Mouse (Mus musculus) forebrain, embryonic 10.5 days (tissue): Measurements from ENCODE around the gene Kcnip1. TPM values are rescaled to one million over a fixed set of nuclear protein-coding genes. Genes with fewer than 3 reads are reported as not detected.

Experiments
- DNase-seq: peaks from one replicate; pipeline ENCODE4 v3.0.0-alpha.2; 2017; ENCODE audit warnings: low spot score; ENCODE audit errors: extremely low spot score
- H3K27ac ChIP-seq: fragments of 300-500 bp; sonication (generic); 2 replicates; pipeline ENCODE4 v1.5.1; 2016; ENCODE audit warnings: mild to moderate bottlenecking
- H3K27me3 ChIP-seq: fragments of 300-500 bp; sonication (generic); 2 replicates; pipeline ENCODE4 v1.6.1; 2016; ENCODE audit warnings: mild to moderate bottlenecking; ENCODE audit not compliant: poor library complexity, severe bottlenecking
- H3K36me3 ChIP-seq: fragments of 300-500 bp; sonication (generic); replicated peaks from 2 replicates; pipeline ENCODE4 v1.6.1; 2016; ENCODE audit warnings: mild to moderate bottlenecking, moderate library complexity
- H3K4me1 ChIP-seq: fragments of 300-500 bp; sonication (generic); 2 replicates; pipeline ENCODE4 v1.6.1; 2016
- H3K4me3 ChIP-seq: fragments of 300-500 bp; sonication (generic); 2 replicates; pipeline ENCODE4 v1.5.1; 2016; ENCODE audit warnings: mild to moderate bottlenecking, moderate library complexity
- H3K9me3 ChIP-seq: fragments of 300-500 bp; sonication (generic); 2 replicates; pipeline ENCODE4 v1.6.1; 2016; ENCODE audit warnings: mild to moderate bottlenecking, moderate library complexity
- WGBS: fragments of 180-500 bp; shearing (Covaris S2); methylation state at CpG from one replicate; pipeline ENCODE4 v1.1.7; 2016; 5-methylcytosine and 5-hydroxymethylcytosine counted together
- polyA plus RNA-seq: library from polyadenylated mRNA; unstranded; fragments of >200 nt; fragmentation: Nextera tagmentation; extraction: Ambion mirVana; gene quantifications from 2 replicates; pipeline ENCODE4 v1.2.1, GENCODE M21; 2016

Kcnip1 gene
- polyA plus RNA-seq, 1 experiment from 2014 or later: 3.7 TPM

DNA sequence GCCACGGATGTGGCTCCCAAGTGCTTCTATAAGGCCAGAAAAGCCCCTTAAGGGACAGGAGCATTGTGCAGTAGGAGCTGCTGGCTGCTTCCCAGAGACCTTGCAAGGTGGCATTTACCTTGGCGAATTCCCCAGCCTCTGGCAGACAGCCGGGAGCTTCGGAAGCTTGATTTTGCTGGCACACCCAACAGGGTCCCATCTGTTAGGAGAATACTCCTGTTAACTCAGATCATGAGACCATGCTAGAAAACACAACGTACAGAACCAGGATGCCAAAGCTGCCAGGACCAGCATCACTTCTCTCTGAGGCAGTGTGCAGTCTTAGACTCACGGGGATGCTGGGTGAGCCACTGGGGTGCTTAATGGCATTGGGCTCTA, 165.1 kb downstream of the Kcnip1 start:
- no peaks in the 10 kb centered on the region for H3K27me3 ChIP-seq
- H3K4me1 ChIP-seq: peaks cover 18% of the 10 kb centered on the region
- H3K9me3 ChIP-seq: no peaks in the 10 kb centered on the region
- H3K27ac ChIP-seq: 0 out of 2 replicates have a peak overlapping the region, but pooled peaks have one; percentile 40
- H3K36me3 ChIP-seq: no peaks in the 10 kb centered on the region
- DNase-seq: no peak
- no peak overlapping the region for H3K4me3 ChIP-seq
- 82% methylated on average over 6 of the region's 6 CpGs for WGBS

DNA sequence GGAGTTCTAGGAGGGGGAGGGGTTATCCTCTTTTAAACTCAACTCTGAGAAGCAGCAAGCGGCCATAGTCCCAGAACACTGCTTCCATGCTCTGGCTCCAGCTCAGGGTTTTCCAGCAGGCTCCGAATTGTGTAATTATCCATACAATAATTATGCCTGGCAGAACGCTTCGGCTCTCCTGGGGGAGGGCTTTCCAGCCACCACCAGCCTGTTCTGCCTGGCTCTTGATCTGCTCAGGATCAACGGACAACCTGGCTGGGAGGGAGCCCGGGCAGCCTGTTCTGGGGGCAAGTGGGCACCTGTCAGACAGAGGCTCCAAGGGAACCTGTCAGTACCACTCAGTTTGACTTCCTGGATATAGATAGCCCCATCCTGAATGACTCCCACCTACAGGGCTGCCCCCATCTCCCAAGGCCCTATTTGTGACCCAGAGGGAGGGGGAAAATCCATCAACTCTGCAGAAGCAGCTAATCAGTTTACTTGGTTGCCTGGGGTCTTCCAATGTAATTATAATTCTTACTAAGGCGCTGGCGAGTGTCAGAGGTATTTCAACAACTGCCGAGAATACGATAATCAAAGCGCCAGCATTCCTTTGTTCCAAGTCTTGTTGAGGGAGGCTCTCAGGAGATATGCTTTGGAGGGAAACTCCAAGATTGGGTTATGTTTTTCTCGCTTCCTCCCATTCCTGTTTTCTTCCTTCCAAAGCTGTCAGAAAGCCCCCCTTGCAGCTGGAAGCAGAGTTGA, 165.7 kb downstream of the Kcnip1 start:
- Histone ChIP-seq H3K9me3 (no peaks in the 10 kb centered on the region), H3K27me3 (no peaks in the 10 kb centered on the region), H3K27ac (0 out of 2 replicates have a peak overlapping the region, but pooled peaks have one; percentile 40), H3K4me1 (peaks cover 18% of the 10 kb centered on the region), H3K36me3 (no peaks in the 10 kb centered on the region), H3K4me3 (no peak overlapping the region)
- 73% methylated on average over 12 of the region's 12 CpGs for WGBS
- no peak for DNase-seq

DNA sequence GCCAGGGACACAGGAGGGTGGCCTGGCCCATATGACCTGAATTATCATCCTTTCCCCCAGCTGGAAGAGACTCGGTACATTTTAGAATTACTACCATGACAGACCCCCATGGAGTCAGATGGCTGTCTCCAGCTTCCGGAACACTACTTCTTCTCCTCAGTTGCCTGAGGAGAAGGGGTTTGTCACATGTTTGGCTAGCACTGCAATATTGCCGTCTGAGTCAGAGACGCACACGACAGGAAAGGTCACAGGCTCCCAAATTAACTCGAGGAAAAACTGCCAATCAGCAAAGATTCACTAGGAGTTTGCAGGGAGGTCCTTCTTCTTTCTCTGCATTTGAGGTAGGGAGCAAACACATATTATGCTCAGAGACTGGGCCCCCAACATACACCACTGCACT, 168.2 kb downstream of the Kcnip1 start:
- Histone ChIP-seq H3K27me3 (no peaks in the 10 kb centered on the region), H3K9me3 (no peaks in the 10 kb centered on the region), H3K36me3 (no peaks in the 10 kb centered on the region), H3K4me1 (peaks cover 18% of the 10 kb centered on the region), H3K4me3 (no peak overlapping the region), H3K27ac (no peak overlapping the region)
- 65% methylated on average over 6 of the region's 6 CpGs for WGBS
- no peak for DNase-seq

DNA sequence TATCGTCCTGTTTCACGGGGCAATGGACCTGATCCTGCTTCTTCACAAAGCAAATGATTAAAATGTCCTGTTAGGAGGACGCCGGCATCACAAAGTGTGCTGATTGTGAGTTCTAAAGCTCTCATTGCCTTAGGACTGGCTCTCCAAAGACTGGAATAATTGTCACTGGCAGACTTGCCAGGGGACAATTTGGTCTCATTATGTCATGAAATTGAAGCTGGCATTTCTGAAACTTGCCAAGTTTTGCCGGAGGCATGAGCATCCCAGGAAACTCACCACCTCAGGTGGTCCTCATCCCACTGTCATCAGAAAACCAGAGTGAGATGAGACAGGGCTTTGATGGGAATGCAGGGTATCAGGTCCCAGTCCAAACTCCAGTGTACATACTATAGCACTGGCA, 171.6 kb downstream of the Kcnip1 start:
- Histone ChIP-seq H3K9me3 (no peaks in the 10 kb centered on the region), H3K27ac (no peak overlapping the region), H3K4me3 (no peak overlapping the region), H3K27me3 (no peaks in the 10 kb centered on the region), H3K36me3 (no peaks in the 10 kb centered on the region), H3K4me1 (peaks cover 25% of the 10 kb centered on the region)
- DNase-seq: no peak
- 91% methylated on average over 5 of the region's 5 CpGs for WGBS

DNA sequence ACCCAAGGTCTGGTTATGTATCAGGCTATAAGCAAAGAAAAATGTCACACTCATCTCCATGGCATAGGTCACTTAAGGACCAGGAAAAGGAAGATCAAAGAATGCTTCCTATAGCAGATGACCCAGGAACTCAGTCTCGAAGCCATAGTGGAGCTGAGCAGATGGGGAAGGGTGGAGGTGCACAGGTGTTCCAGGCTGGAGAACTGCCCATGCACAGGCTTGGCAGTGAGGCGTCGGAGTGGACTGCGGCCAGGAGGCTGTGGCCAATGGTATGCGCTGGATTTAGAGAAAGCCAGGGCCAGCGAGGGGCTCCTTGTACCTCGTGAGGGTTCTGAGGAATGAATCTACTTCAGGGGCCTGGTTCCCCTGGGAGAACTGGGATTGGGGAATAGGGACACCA, 172.1 kb downstream of the Kcnip1 start:
- Histone ChIP-seq H3K9me3 (no peaks in the 10 kb centered on the region), H3K27ac (no peak overlapping the region), H3K4me1 (peaks cover 30% of the 10 kb centered on the region), H3K27me3 (no peaks in the 10 kb centered on the region), H3K4me3 (no peak overlapping the region), H3K36me3 (no peaks in the 10 kb centered on the region)
- WGBS: 93% methylated on average over 7 of the region's 7 CpGs
- DNase-seq: no peak

DNA sequence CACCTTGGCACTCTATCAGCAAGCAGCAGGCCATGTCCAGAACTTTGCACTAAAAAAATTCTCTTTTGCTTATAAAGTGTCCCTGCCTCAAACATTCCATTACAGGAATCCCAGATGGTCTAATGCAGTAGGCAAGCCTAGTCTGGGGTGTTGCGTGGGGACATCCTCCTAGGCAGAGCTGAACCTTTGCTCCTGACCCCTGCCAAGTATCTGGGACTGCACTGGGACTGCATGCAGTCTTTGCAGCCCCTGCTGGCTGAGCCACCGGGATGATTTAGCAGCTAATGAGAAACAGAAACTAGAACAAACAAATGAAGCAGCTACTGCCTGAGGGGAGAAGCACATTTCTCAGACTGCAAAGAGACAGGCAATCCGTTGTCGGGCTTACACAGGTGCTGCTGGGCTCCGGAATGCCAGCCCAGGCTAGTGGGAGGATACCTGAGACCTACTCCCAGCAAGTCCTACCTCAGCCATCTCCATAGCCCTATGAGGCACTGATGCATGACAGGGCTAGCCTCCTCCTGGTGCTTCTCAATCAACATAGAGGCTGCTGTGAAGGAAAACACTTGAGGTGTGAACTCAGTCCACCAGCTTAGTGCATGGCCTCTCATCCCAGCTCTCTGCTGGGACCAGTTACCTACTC, 174.0 kb downstream of the Kcnip1 start:
- Histone ChIP-seq H3K27ac (no peak overlapping the region), H3K4me1 (peaks cover 28% of the 10 kb centered on the region), H3K27me3 (no peaks in the 10 kb centered on the region), H3K4me3 (no peak overlapping the region), H3K36me3 (no peaks in the 10 kb centered on the region), H3K9me3 (no peaks in the 10 kb centered on the region)
- 40% methylated on average over 5 of the region's 5 CpGs for WGBS
- peak; percentile 26 for DNase-seq

DNA sequence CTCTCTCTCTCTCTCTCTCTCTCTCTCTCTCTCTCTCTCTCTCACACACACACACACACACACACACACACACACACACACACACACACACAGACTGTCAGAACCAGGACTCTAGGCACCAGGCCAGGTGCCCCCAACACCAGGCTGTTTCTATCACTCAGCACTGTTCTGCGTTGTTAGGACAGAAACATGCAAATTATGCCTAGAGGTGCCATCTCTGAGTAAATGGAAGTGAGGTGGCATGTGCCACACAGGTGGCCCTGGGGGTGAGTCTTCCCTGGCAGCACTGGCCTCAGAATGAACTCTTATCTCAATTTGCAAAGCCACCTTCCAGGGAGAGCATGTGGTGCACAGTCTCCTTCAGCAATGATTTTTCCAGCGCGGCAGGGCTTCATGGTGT, 176.9 kb downstream of the Kcnip1 start:
- Histone ChIP-seq H3K4me3 (no peak overlapping the region), H3K9me3 (no peaks in the 10 kb centered on the region), H3K27ac (no peak overlapping the region), H3K36me3 (no peaks in the 10 kb centered on the region), H3K4me1 (peaks cover 24% of the 10 kb centered on the region), H3K27me3 (no peaks in the 10 kb centered on the region)
- 59% methylated on average over 3 of the region's 3 CpGs for WGBS
- no peak for DNase-seq

DNA sequence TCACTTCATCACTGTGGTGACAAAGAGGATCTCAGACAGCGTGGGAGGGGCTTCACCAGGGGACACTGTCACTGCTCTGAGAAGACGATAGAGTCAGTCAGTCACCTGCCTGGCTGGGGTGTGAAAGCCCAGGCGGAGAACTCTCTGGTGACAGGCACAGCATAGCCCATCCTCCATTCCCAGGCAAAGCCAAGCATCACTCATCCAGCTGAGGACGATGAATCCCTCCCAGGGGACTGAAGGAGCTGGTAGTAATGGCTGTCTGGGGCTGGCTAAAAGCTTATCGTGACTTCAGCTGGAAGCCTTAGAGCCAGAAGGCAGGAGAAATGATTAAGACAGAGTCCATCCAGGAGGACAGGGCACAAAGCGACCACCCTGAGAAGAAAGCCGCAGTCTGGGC, 182.8 kb downstream of the Kcnip1 start:
- Histone ChIP-seq H3K27me3 (no peaks in the 10 kb centered on the region), H3K9me3 (no peaks in the 10 kb centered on the region), H3K27ac (no peak overlapping the region), H3K36me3 (no peaks in the 10 kb centered on the region), H3K4me1 (no peaks in the 10 kb centered on the region), H3K4me3 (no peak overlapping the region)
- 78% methylated on average over 7 of the region's 7 CpGs for WGBS
- no peak for DNase-seq

DNA sequence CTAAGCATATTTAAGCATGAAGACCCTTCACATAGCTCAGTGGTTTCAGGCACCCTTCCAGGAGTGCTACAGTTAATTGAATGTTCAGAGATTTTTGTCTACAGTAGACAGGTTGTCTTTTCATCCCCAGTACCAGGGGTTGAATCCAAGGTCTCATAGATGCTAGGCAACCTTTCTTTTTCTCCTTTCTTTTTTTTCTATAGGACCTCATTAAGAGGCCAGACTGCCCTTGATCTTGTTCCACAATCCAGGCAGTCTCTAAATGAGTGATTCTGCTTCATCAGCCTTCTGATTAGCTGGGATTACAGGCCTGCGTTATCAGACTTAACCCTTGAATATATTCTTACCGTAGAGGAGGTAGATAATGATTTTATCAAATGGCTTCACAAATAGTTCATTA, 189.9 kb downstream of the Kcnip1 start:
- H3K27ac ChIP-seq: no peak overlapping the region
- 67% methylated on average over 2 of the region's 2 CpGs for WGBS

DNA sequence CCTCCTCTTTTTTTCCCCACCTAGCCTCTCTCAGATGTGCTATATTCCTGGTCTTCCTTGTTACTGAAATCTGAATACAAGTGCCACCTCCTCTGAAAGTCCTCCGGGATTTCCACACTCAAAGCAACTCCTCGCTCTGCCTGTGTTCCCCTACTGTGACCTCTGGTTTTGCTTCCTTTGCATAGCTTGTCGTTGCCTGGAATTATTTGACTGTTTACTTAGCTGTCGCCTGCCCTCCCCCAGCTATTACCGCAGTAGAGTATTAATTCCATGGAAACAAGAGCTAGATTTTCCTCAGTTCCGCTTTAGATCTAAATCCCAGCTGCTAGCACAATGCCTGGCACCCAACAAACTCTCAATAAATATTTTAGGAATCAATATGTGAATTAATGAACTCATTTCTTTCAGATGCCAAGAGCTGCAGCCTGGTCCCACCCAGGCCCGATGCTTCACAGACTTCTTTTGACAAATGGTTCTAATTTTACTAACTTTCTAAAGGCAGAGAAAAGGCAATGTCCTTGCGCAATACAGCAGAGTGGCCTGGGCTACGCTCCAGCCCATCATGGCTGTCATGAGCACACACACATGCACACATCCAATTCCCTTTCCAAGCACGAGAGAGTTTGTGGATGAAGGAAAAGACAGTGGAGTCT, 192.4 kb downstream of the Kcnip1 start:
- Histone ChIP-seq H3K36me3 (no peaks in the 10 kb centered on the region), H3K4me1 (peaks cover 27% of the 10 kb centered on the region), H3K27me3 (no peaks in the 10 kb centered on the region), H3K9me3 (no peaks in the 10 kb centered on the region), H3K4me3 (no peak overlapping the region), H3K27ac (no peak overlapping the region)
- no peak for DNase-seq
- WGBS: 77% methylated on average over 10 of the region's 10 CpGs

More for the DNA sequence above, 189.9 kb downstream of the Kcnip1 start:
- Histone ChIP-seq H3K4me1 (peaks cover 23% of the 10 kb centered on the region), H3K4me3 (no peak overlapping the region), H3K36me3 (no peaks in the 10 kb centered on the region), H3K9me3 (no peaks in the 10 kb centered on the region), H3K27me3 (no peaks in the 10 kb centered on the region)
- DNase-seq: no peak

DNA sequence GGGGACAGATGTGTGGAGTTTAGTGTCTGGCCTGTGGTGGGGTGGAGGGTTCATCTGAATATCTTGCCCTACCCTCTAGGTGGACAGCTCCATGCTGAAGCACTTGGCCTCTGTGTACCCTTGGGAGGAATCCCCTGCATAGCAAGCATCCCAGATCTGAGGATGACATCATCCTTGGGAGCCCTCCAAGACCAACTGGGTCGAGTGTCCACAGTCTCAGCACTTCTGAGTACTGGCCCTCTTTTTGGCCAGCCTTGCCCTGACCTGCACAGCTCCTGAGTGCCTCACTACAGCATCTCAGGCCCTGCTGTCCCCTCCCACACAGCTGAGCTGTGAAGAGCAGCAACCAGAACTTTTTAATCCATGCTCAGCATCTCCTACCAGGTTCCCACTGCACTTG, 193.0 kb downstream of the Kcnip1 start:
- 80% methylated on average over 1 of the region's 1 CpGs for WGBS
- DNase-seq: no peak
- Histone ChIP-seq H3K27ac (no peak overlapping the region), H3K27me3 (no peaks in the 10 kb centered on the region), H3K36me3 (no peaks in the 10 kb centered on the region), H3K9me3 (no peaks in the 10 kb centered on the region), H3K4me3 (no peak overlapping the region), H3K4me1 (peaks cover 27% of the 10 kb centered on the region)

DNA sequence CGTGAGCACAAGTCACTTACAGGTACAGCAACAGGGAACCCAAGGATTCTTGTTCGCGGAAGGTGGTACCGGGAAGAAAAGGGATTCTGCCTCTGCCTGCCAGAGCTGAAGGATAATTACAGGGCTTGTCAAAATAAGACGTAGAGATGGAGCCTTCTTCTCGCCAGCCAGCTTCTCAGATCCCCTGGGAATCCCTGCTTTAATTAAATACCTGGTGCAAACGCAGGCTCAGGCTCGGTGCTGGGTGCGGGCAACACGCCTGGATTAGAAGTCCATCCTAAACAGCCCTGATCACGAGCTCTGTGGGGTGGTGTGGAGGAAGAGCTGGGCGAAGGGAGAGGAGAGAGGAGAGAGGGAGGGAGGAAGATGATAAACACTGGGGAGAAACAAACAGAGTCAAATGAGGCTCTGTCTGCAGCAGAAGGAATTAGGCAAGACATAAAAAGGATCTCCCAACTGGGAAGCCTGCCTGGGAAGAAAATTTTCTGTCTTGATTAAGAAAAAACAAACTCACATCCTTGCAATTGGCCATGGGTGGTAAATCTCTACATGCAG, 194.8 kb downstream of the Kcnip1 start:
- 58% methylated on average over 12 of the region's 12 CpGs for WGBS
- Histone ChIP-seq H3K9me3 (no peaks in the 10 kb centered on the region), H3K27ac (0 out of 2 replicates have a peak overlapping the region, but pooled peaks have one; percentile 4), H3K36me3 (no peaks in the 10 kb centered on the region), H3K27me3 (no peaks in the 10 kb centered on the region), H3K4me3 (no peak overlapping the region), H3K4me1 (peaks cover 22% of the 10 kb centered on the region)
- DNase-seq: no peak

DNA sequence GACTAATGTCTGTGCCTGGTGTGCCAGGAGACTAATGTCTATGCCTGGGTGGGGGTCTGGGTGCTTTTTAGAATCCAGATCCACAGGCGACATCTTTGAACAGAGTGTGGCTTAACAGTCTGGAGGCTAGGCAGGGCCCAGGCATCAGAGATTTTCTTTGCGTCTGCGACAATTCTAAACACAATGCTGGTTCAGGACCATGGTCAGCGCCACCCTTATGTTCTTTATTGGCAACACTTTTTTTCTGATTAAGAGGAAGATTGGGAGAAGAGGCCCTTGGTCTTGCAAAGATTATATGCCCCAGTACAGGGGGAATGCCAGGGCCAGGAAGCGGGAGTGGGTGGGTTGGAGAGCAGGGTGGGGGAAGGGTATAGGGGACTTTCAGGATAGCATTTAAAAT, 205.6 kb downstream of the Kcnip1 start:
- Histone ChIP-seq H3K4me3 (no peak overlapping the region), H3K36me3 (no peaks in the 10 kb centered on the region), H3K4me1 (peaks cover 37% of the 10 kb centered on the region), H3K27me3 (no peaks in the 10 kb centered on the region), H3K9me3 (no peaks in the 10 kb centered on the region), H3K27ac (no peak overlapping the region)
- DNase-seq: peak; percentile 49
- WGBS: 29% methylated on average over 5 of the region's 5 CpGs
